Mouse (Mus musculus) T-cell, adult 2 months (primary cell): Measurements from ENCODE around the gene Smu1.

Experiments
- DNase-seq: peaks from one replicate; pipeline ENCODE4 v3.0.0; 2022; ENCODE audit warnings: low spot score

Gene Smu1

GRCm38 (mm10) chr4:40757157-40757779 lies 455 bp downstream of the Smu1 start:
- DNase-seq = no peak

GRCm38 (mm10) chr4:40735351-40735750 lies 22.4 kb downstream of the Smu1 start:
- DNase-seq = no peak

GRCm38 (mm10) chr4:40731262-40731661 lies 26.5 kb downstream of the Smu1 start:
- DNase-seq = no peak

- DNase-seq = peak; percentile 36
Measured at GRCm38 (mm10) chr4:40727247-40727646, 30.5 kb downstream of the Smu1 start.

- DNase-seq = no peak
Measured at GRCm38 (mm10) chr4:40725554-40725953, 32.2 kb downstream of the Smu1 start.

GRCm38 (mm10) chr4:40725141-40725540 lies 32.6 kb downstream of the Smu1 start:
- no peak for DNase-seq

- DNase-seq = peak; percentile 70
Measured at GRCm38 (mm10) chr4:40722687-40723460, 34.8 kb downstream of the Smu1 start.

GRCm38 (mm10) chr4:40722011-40722666 lies 35.6 kb downstream of the Smu1 start, which contains the start of gene Dnaja1:
Gene Dnaja1, plus strand, starts transcription at chr4:40722150.
- peak; percentile 97 for DNase-seq

- DNase-seq = peak; percentile 84
Measured at GRCm38 (mm10) chr4:40720910-40721309, 36.8 kb downstream of the Smu1 start.

GRCm38 (mm10) chr4:40717141-40717540 lies 40.6 kb downstream of the Smu1 start:
- no peak for DNase-seq

GRCm38 (mm10) chr4:40703710-40704275 lies 53.9 kb downstream of the Smu1 start:
- no peak for DNase-seq

- peak; percentile 96 for DNase-seq
Measured at GRCm38 (mm10) chr4:40702797-40703709, 54.7 kb downstream of the Smu1 start, which contains the start of gene Aptx. Gene Aptx, minus strand, starts transcription at chr4:40703194.

- no peak for DNase-seq
Measured at GRCm38 (mm10) chr4:40701796-40702195, 55.9 kb downstream of the Smu1 start.

- DNase-seq = no peak
Measured at GRCm38 (mm10) chr4:40700216-40700615, 57.5 kb downstream of the Smu1 start.

- no peak for DNase-seq
Measured at GRCm38 (mm10) chr4:40697059-40697458, 60.7 kb downstream of the Smu1 start.

GRCm38 (mm10) chr4:40691100-40691499 lies 66.6 kb downstream of the Smu1 start:
- DNase-seq = no peak
